Mouse (Mus musculus) bone marrow macrophage, adult 2 months (primary cell): ENCODE data around the gene Cubn.

Source experiments
- CTCF ChIP-seq: IDR thresholded peaks from 2 replicates; pipeline ENCODE4 v1.5.1; 2012; ENCODE audit warnings: low read depth, mild to moderate bottlenecking, low read length, moderate library complexity
- POLR2A ChIP-seq: IDR thresholded peaks from 2 replicates; pipeline ENCODE4 v1.6.1; 2012; ENCODE audit warnings: mild to moderate bottlenecking, low read depth, low read length, borderline replicate concordance

DNA sequence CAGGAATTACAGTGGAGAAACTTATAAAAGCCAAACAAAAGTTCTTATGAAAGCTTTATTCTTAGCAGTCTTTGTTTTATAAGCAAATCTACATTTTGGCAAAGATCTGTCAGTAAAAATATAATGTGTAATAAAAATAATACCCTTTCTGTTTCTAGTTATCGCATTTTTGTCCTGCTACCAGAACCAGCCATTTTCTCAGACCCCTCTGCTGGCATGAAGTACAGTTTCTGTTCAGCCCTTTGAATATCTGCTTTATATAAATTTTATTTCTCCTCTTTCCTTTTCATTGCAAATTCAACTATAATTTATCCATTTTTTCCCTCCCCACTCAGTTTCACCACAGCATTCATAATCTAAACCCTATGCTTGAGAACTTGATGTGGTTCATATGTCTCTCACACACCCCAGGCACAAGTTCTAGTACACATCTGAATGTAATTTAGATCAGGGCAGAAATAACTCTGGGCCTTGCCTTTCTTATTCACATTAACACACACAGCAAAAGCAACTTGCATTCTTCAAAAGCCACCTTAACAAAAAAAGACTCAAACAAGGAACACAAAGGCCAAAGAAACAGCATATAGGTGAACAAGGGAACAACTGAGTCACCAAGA lies 139.4 kb downstream of the Cubn start:
- TF ChIP-seq POLR2A (no peak), CTCF (no peak)
